Mouse (Mus musculus) urinary bladder, adult 2 months (tissue): ENCODE results near the gene Yif1a. TPM values are rescaled to one million over a fixed set of nuclear protein-coding genes. Genes with fewer than 3 reads are reported as not detected.
A peak's percentile ranks its signal among the peaks of the same experiment; 100 is the strongest.

Source experiments
- DNase-seq: peaks from one replicate; pipeline ENCODE4 v3.0.0; 2022; ENCODE audit warnings: low spot score
- polyA plus RNA-seq: library from polyadenylated mRNA; depleted of rRNA; stranded (reverse); fragments of >200 nt; gene quantifications from 2 replicates; pipeline ENCODE4 v1.2.3, GENCODE M21; 2012; rRNA removed

Yif1a gene
- polyA plus RNA-seq = 122 and 131 TPM in 2 replicates

GRCm38 (mm10) chr19:5087884-5088728 lies at the start of gene Yif1a:
TSS of gene Yif1a (plus strand) at chr19:5088538.
- DNase-seq = peak; percentile 84

GRCm38 (mm10) chr19:5038709-5039156 lies 49.6 kb upstream of the Yif1a start, which contains the start of the genes B4gat1 and AC124502.3:
TSS of gene B4gat1 (plus strand) at chr19:5038826.
TSS of gene AC124502.3 (plus strand) at chr19:5038891.
- DNase-seq = peak; percentile 69

- no peak for DNase-seq
Measured at GRCm38 (mm10) chr19:5039301-5040114, 48.8 kb upstream of the Yif1a start.

- peak; percentile 73 for DNase-seq
Measured at GRCm38 (mm10) chr19:5040862-5041523, 47.3 kb upstream of the Yif1a start, which contains the start of gene Brms1. TSS of gene Brms1 (plus strand) at chr19:5041354.

- no peak for DNase-seq
Measured at GRCm38 (mm10) chr19:5041588-5041987, 46.8 kb upstream of the Yif1a start.

- no peak for DNase-seq
Measured at GRCm38 (mm10) chr19:5045531-5045930, 42.8 kb upstream of the Yif1a start.

GRCm38 (mm10) chr19:5048138-5049056 lies 39.9 kb upstream of the Yif1a start:
- DNase-seq = peak; percentile 20

- peak; percentile 23 for DNase-seq
Measured at GRCm38 (mm10) chr19:5049325-5049724, 39.0 kb upstream of the Yif1a start.

GRCm38 (mm10) chr19:5050047-5050905 lies 38.1 kb upstream of the Yif1a start, which contains the start of gene Rin1:
TSS of gene Rin1 (plus strand) at chr19:5050481.
- DNase-seq = peak; percentile 66

- no peak for DNase-seq
Measured at GRCm38 (mm10) chr19:5051031-5051430, 37.3 kb upstream of the Yif1a start.

- no peak for DNase-seq
Measured at GRCm38 (mm10) chr19:5051515-5051914, 36.8 kb upstream of the Yif1a start.

- no peak for DNase-seq
Measured at GRCm38 (mm10) chr19:5052166-5052822, 36.0 kb upstream of the Yif1a start.

GRCm38 (mm10) chr19:5052853-5053252 lies 35.5 kb upstream of the Yif1a start:
- DNase-seq = no peak

GRCm38 (mm10) chr19:5053909-5054308 lies 34.4 kb upstream of the Yif1a start:
- DNase-seq = no peak

- no peak for DNase-seq
Measured at GRCm38 (mm10) chr19:5056251-5056650, 32.1 kb upstream of the Yif1a start.

GRCm38 (mm10) chr19:5057876-5058775 lies 30.2 kb upstream of the Yif1a start:
- DNase-seq = no peak

GRCm38 (mm10) chr19:5058801-5059771 lies 29.3 kb upstream of the Yif1a start:
- DNase-seq = no peak
